Mouse (Mus musculus) heart, embryonic 16.5 days (tissue): ENCODE measurements around the gene Prc1. TPM values are rescaled to one million over a fixed set of nuclear protein-coding genes. Genes with fewer than 3 reads are reported as not detected.

ENCODE experiments used
- polyA plus RNA-seq: library from polyadenylated mRNA; unstranded; fragments of >200 nt; fragmentation: Nextera tagmentation; extraction: Ambion mirVana; gene quantifications from 2 replicates; pipeline ENCODE4 v1.2.1, GENCODE M21; 2015

Prc1 gene
- polyA plus RNA-seq, 1 experiment from 2014 or later: 164 TPM

Other genes with a start within 250 kb of the Prc1 start
- 2,779 and 2,782 TPM in 2 replicates for gene Idh2, start 179.1 kb upstream of the Prc1 start, polyA plus RNA-seq
- gene Sema4b, start 107.6 kb upstream of the Prc1 start, polyA plus RNA-seq: 12.1 and 14.4 TPM in 2 replicates
- gene Cib1, start 61.6 kb upstream of the Prc1 start, polyA plus RNA-seq: 65.6 and 65.9 TPM in 2 replicates
- gene Gdpgp1, start 61.6 kb upstream of the Prc1 start, polyA plus RNA-seq: 3.2 and 4.2 TPM in 2 replicates
- 0.60 and 1.2 TPM in 2 replicates for gene Ttll13, start 48.1 kb upstream of the Prc1 start, polyA plus RNA-seq
- gene Ngrn, start 33.2 kb upstream of the Prc1 start, polyA plus RNA-seq: 39.8 and 45.0 TPM in 2 replicates
- gene Vps33b, start 24.8 kb upstream of the Prc1 start, polyA plus RNA-seq: 10.3 and 12.7 TPM in 2 replicates
- 6.5 and 7.6 TPM in 2 replicates for gene Rccd1, start 30.0 kb downstream of the Prc1 start, polyA plus RNA-seq
- 20.6 and 25.3 TPM in 2 replicates for gene Unc45a, start 46.6 kb downstream of the Prc1 start, polyA plus RNA-seq
- gene Hddc3, start 48.7 kb downstream of the Prc1 start, polyA plus RNA-seq: 20.1 and 20.7 TPM in 2 replicates
- gene Man2a2, start 76.9 kb downstream of the Prc1 start, polyA plus RNA-seq: 15.0 and 17.4 TPM in 2 replicates
- 14.1 and 15.4 TPM in 2 replicates for gene Fes, start 93.5 kb downstream of the Prc1 start, polyA plus RNA-seq
- 11.0 and 14.3 TPM in 2 replicates for gene Furin, start 111.0 kb downstream of the Prc1 start, polyA plus RNA-seq
- 14.5 and 15.3 TPM in 2 replicates for gene Blm, start 240.7 kb downstream of the Prc1 start, polyA plus RNA-seq